Comparison of ENCODE assay signal across 22 mouse cellular contexts in genomic region chr6:67125715-67126312, GRCm38 (mm10).
DNase-seq lines count a peak whose midpoint lies in the region; ATAC-seq lines count a peak whose summit lies in the region.
"Had no signal": no experiment of that assay in that cellular context is flagged by ENCODE, and none has a peak within 500 bp of the region (broad histone marks: within the 10 kb centered on the region; RNA-seq: fewer than 3 reads in every experiment).

No protein-coding gene starts in this region.

- H3K36me3 ChIP-seq in embryonic facial prominence, embryonic 11.5 days (replicated peaks; ENCODE audit: control insufficient read depth, insufficient read depth, low read depth, low read length) = no peaks in the 10 kb centered on the region
- H3K36me3 ChIP-seq in embryonic facial prominence, embryonic 10.5 days (replicated peaks) = no peaks in the 10 kb centered on the region
- H3K36me3 ChIP-seq in midbrain, embryonic 13.5 days = no peaks in the 10 kb centered on the region
- no peaks in the 10 kb centered on the region for H3K36me3 ChIP-seq in midbrain, embryonic 14.5 days (ENCODE audit: control insufficient read depth, insufficient read depth, low read length)
- H3K36me3 ChIP-seq: embryonic facial prominence, embryonic 15.5 days; forebrain, embryonic 10.5 days; heart, embryonic 13.5 days; hindbrain, embryonic 12.5 days had no signal

- ATAC-seq in embryonic facial prominence, embryonic 11.5 days (replicated peaks; ENCODE audit: insufficient number of reproducible peaks, low FRiP score, low TSS enrichment, low read depth) = peak; percentile 34; the same call in 1 of the 2 replicates
- 0 out of 2 replicates have a peak, but pooled peaks have one; percentile 43 for ATAC-seq in midbrain, embryonic 13.5 days
- no peak; the same call in 1 of the 2 replicates for ATAC-seq in midbrain, embryonic 14.5 days (ENCODE audit: low FRiP score, low TSS enrichment)
- ATAC-seq: forebrain, embryonic 14.5 days; hindbrain, embryonic 16.5 days had no signal

- H3K4me1 ChIP-seq in embryonic facial prominence, embryonic 11.5 days (ENCODE audit: control insufficient read depth, insufficient read depth, low read length) = no peaks in the 10 kb centered on the region
- peaks cover 9% of the 10 kb centered on the region; the same call in 1 of the 2 replicates for H3K4me1 ChIP-seq in embryonic facial prominence, embryonic 10.5 days
- H3K4me1 ChIP-seq in midbrain, embryonic 13.5 days (replicated peaks) = no peaks in the 10 kb centered on the region; the same call in 1 of the 2 replicates
- no peaks in the 10 kb centered on the region for H3K4me1 ChIP-seq in midbrain, embryonic 14.5 days (ENCODE audit: control insufficient read depth, insufficient read depth, low read length)
- H3K4me1 ChIP-seq: heart, embryonic 13.5 days had no signal

- WGBS in embryonic facial prominence, embryonic 11.5 days = 60% methylated on average over 7 of the region's 7 CpGs
- 57% methylated on average over 7 of the region's 7 CpGs for WGBS in embryonic facial prominence, embryonic 10.5 days
- WGBS in midbrain, embryonic 13.5 days = 42% methylated on average over 7 of the region's 7 CpGs
- 40% methylated on average over 7 of the region's 7 CpGs for WGBS in midbrain, embryonic 14.5 days

- DNase-seq in embryonic facial prominence, embryonic 11.5 days (ENCODE audit: low spot score) = no peak
- no peak for DNase-seq in embryonic facial prominence, embryonic 10.5 days (ENCODE audit: low spot score)
- DNase-seq in midbrain, embryonic 14.5 days = no peak
- peak; percentile 49 for DNase-seq in R1 (ENCODE audit: low read depth, low spot score)
- DNase-seq in retina, postnatal 1 day = peak; percentile 90
- DNase-seq in adrenal gland, postnatal 10 days = no peak
- no peak for DNase-seq in lung, adult 18-20 months
- DNase-seq: adrenal gland, postnatal 25 days; cerebellum, adult 11 months; cerebellum, adult 8-10 months; cerebellum, postnatal 14 days; gastrocnemius, postnatal 10 days; heart, postnatal 36 days; kidney, adult 11 months had no signal

- no peak overlapping the region for H3K27ac ChIP-seq in embryonic facial prominence, embryonic 11.5 days (replicated peaks; ENCODE audit: low read depth, low read length)
- H3K27ac ChIP-seq in embryonic facial prominence, embryonic 10.5 days (replicated peaks) = no peak overlapping the region
- no peak overlapping the region for H3K27ac ChIP-seq in midbrain, embryonic 13.5 days
- no peak overlapping the region for H3K27ac ChIP-seq in midbrain, embryonic 14.5 days (replicated peaks; ENCODE audit: low read depth, low read length)
- H3K27ac ChIP-seq: embryonic facial prominence, embryonic 15.5 days; forebrain, embryonic 10.5 days; heart, embryonic 13.5 days; hindbrain, embryonic 12.5 days had no signal

- no peak overlapping the region for H3K4me3 ChIP-seq in embryonic facial prominence, embryonic 11.5 days (ENCODE audit: low read depth, low read length)
- no peak overlapping the region for H3K4me3 ChIP-seq in embryonic facial prominence, embryonic 10.5 days
- no peak overlapping the region for H3K4me3 ChIP-seq in midbrain, embryonic 13.5 days (replicated peaks)
- no peak overlapping the region for H3K4me3 ChIP-seq in midbrain, embryonic 14.5 days (replicated peaks; ENCODE audit: low read depth, low read length)
- H3K4me3 ChIP-seq: embryonic facial prominence, embryonic 15.5 days; erythroblast, embryonic 14.5 days; forebrain, embryonic 10.5 days; heart, embryonic 13.5 days; hindbrain, embryonic 12.5 days had no signal

- no peaks in the 10 kb centered on the region for H3K9me3 ChIP-seq in embryonic facial prominence, embryonic 11.5 days (replicated peaks; ENCODE audit: control insufficient read depth, low read length)
- H3K9me3 ChIP-seq in embryonic facial prominence, embryonic 10.5 days = no peaks in the 10 kb centered on the region
- no peaks in the 10 kb centered on the region for H3K9me3 ChIP-seq in midbrain, embryonic 13.5 days
- H3K9me3 ChIP-seq in midbrain, embryonic 14.5 days (ENCODE audit: control insufficient read depth, low read length) = no peaks in the 10 kb centered on the region
- H3K9me3 ChIP-seq: embryonic facial prominence, embryonic 15.5 days; forebrain, embryonic 10.5 days; heart, embryonic 13.5 days; hindbrain, embryonic 12.5 days had no signal

- H3K27me3 ChIP-seq in embryonic facial prominence, embryonic 11.5 days (ENCODE audit: control insufficient read depth, insufficient read depth, low read length) = no peaks in the 10 kb centered on the region
- no peaks in the 10 kb centered on the region for H3K27me3 ChIP-seq in embryonic facial prominence, embryonic 10.5 days (replicated peaks; ENCODE audit: low read depth, poor library complexity, severe bottlenecking)
- H3K27me3 ChIP-seq in midbrain, embryonic 13.5 days = no peaks in the 10 kb centered on the region
- no peaks in the 10 kb centered on the region for H3K27me3 ChIP-seq in midbrain, embryonic 14.5 days (ENCODE audit: control insufficient read depth, insufficient read depth, low read length)
- H3K27me3 ChIP-seq: embryonic facial prominence, embryonic 15.5 days; hindbrain, embryonic 12.5 days had no signal

- no peak overlapping the region for H3K4me2 ChIP-seq in embryonic facial prominence, embryonic 11.5 days (ENCODE audit: low read depth, low read length)
- no peak overlapping the region for H3K4me2 ChIP-seq in midbrain, embryonic 13.5 days (replicated peaks)
- no peak overlapping the region for H3K4me2 ChIP-seq in midbrain, embryonic 14.5 days (ENCODE audit: low read length)
- H3K4me2 ChIP-seq: embryonic facial prominence, embryonic 15.5 days; heart, embryonic 13.5 days; hindbrain, embryonic 12.5 days had no signal

- no peak overlapping the region for H3K9ac ChIP-seq in embryonic facial prominence, embryonic 11.5 days (replicated peaks; ENCODE audit: low read length)
- H3K9ac ChIP-seq in midbrain, embryonic 13.5 days (replicated peaks) = no peak overlapping the region
- no peak overlapping the region for H3K9ac ChIP-seq in midbrain, embryonic 14.5 days (replicated peaks; ENCODE audit: low read length)
- H3K9ac ChIP-seq: embryonic facial prominence, embryonic 15.5 days; heart, embryonic 13.5 days; hindbrain, embryonic 12.5 days had no signal

Comparison
In these comparisons a context has a peak if more than half of its experiments do, and no peak if none do; other contexts are left out.
1. DNase-seq: peak in R1 (single experiment) and retina, postnatal 1 day (single experiment); none in embryonic facial prominence, embryonic 11.5 days (single experiment), embryonic facial prominence, embryonic 10.5 days (single experiment), midbrain, embryonic 14.5 days (single experiment), adrenal gland, postnatal 10 days (single experiment) and lung, adult 18-20 months (0 of 2).